Mouse (Mus musculus): ENCODE data around the gene Ttyh2.

- TF ChIP-seq CTCF (IDR thresholded peaks at IDR 0.05; ENCODE audit: borderline replicate concordance, insufficient read depth, low read depth, low read length) (no peak), POLR2A (IDR thresholded peaks at IDR 0.05; ENCODE audit: borderline replicate concordance, insufficient read depth, low read length) (no peak)
Measured at GRCm38 (mm10) chr11:114720535-114720934, 45.3 kb downstream of the Ttyh2 start.

Data from cerebellum, adult 2 months (tissue).